Mouse (Mus musculus): ENCODE measurements at regions not wholly inside any gene's neighbourhood (a gene's known extent, or its start where the extent isn't known, plus 50 kb on each side); places are given as distances from the start of the nearest gene placed in this dataset.

- WGBS = 90% methylated on average over 3 of the region's 3 CpGs
- Histone ChIP-seq H3K36me3 (ENCODE audit: control insufficient read depth, insufficient read depth, low read length) (no peaks in the 10 kb centered on the region), H3K4me2 (ENCODE audit: low read length) (no peak overlapping the region), H3K27ac (ENCODE audit: low read depth, low read length) (no peak overlapping the region), H3K9me3 (ENCODE audit: control insufficient read depth, low read length) (no peaks in the 10 kb centered on the region), H3K4me1 (ENCODE audit: control insufficient read depth, insufficient read depth, low read depth, low read length) (peaks cover 17% of the 10 kb centered on the region), H3K27me3 (replicated peaks; ENCODE audit: control insufficient read depth, insufficient read depth, low read length) (no peaks in the 10 kb centered on the region), H3K4me3 (ENCODE audit: low read length) (no peak overlapping the region), H3K9ac (ENCODE audit: low read depth, low read length) (no peak overlapping the region)
- no peak for ATAC-seq
Observed at GRCm38 (mm10) chr3:130965275-130965674, 145.0 kb upstream of the Lef1 start.

- H3K4me3 ChIP-seq (ENCODE audit: low read length) = no peak overlapping the region; the same call in 1 of the 2 replicates
- 80% methylated on average over 6 of the region's 6 CpGs for WGBS
- no peak for ATAC-seq
- H3K9ac ChIP-seq (ENCODE audit: low read depth, low read length) = no peak overlapping the region
- H3K9me3 ChIP-seq (ENCODE audit: control insufficient read depth, low read length) = no peaks in the 10 kb centered on the region
- no peak overlapping the region; the same call in 1 of the 2 replicates for H3K27ac ChIP-seq (ENCODE audit: low read depth, low read length)
- H3K27me3 ChIP-seq (replicated peaks; ENCODE audit: control insufficient read depth, insufficient read depth, low read length) = no peaks in the 10 kb centered on the region
- H3K4me1 ChIP-seq (ENCODE audit: control insufficient read depth, insufficient read depth, low read depth, low read length) = peaks cover 17% of the 10 kb centered on the region
- H3K4me2 ChIP-seq (ENCODE audit: low read length) = peak overlapping the region; percentile 55
- H3K36me3 ChIP-seq (ENCODE audit: control insufficient read depth, insufficient read depth, low read length) = no peaks in the 10 kb centered on the region
Observed at GRCm38 (mm10) chr3:130964088-130964487, 146.2 kb upstream of the Lef1 start.

DNA sequence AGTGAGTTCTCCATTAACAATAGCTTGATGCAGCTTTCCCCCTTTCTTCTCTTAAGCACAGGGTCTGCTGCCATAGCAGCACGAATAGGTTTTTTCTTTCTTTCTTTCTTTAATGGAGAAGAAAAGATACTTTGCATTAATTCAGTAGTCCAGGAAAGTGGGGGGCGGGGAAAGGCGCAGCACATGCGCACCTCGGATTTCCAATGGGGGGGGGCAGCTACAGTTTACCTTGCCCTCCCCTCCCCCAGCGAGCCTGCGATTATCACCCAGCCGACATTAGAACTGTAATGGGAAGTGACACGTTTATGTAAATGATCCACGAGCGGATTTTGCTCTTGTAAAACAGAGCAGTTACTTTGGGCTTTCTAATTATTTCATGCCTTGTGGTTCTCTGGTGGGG, 146.6 kb upstream of the Lef1 start:
- Histone ChIP-seq H3K9ac (ENCODE audit: low read depth, low read length) (no peak overlapping the region), H3K9me3 (ENCODE audit: control insufficient read depth, low read length) (no peaks in the 10 kb centered on the region), H3K36me3 (ENCODE audit: control insufficient read depth, insufficient read depth, low read length) (no peaks in the 10 kb centered on the region), H3K4me1 (ENCODE audit: control insufficient read depth, insufficient read depth, low read depth, low read length) (peaks cover 17% of the 10 kb centered on the region), H3K4me2 (ENCODE audit: low read length) (peak overlapping the region; percentile 55), H3K27me3 (replicated peaks; ENCODE audit: control insufficient read depth, insufficient read depth, low read length) (no peaks in the 10 kb centered on the region), H3K4me3 (ENCODE audit: low read length) (peak overlapping the region; percentile 28), H3K27ac (ENCODE audit: low read depth, low read length) (peak overlapping the region; percentile 66)
- WGBS = 15% methylated on average over 11 of the region's 11 CpGs
- peak; percentile 62 for ATAC-seq

DNA sequence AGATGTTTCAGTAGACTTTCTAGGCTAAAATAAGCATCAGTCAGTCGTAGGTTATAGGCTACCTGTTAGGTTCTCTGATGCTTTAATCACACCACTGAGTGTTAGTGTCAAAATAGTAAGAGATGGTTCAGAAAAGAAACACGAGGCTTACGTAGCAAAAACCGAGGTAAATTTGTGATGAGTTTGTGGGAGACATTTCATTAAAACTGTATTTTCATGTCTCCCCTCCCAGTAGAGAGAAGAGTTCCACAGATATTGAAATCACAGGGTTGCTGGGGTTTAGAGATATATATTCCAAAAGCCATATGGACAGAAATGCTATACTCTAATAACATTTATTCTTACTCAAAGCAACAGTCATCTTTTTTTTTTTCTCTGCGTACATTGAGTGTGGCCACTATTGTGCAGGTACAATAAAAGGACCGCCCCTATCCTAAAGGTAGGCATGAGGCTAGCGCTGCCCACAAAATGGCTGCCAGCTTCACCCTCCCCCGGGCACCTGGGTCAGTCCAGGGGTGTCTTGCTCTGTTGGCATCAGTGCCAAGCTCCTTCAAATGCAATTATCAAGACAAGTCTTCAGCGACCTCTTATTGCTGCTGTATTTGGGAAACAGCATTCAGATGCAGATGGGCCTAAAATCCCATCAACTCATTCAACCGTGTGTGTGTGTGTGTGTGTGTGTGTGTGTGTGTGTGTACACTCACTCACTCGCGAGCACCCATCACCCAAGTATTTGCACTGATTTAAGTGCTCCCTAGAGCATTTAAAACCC, 147.4 kb upstream of the Lef1 start:
- H3K27me3 ChIP-seq (replicated peaks; ENCODE audit: control insufficient read depth, insufficient read depth, low read length) = no peaks in the 10 kb centered on the region
- 40% methylated on average over 12 of the region's 12 CpGs for WGBS
- peak overlapping the region; percentile 28 for H3K4me3 ChIP-seq (ENCODE audit: low read length)
- no peak overlapping the region for H3K9ac ChIP-seq (ENCODE audit: low read depth, low read length)
- peak overlapping the region; percentile 55 for H3K4me2 ChIP-seq (ENCODE audit: low read length)
- H3K9me3 ChIP-seq (ENCODE audit: control insufficient read depth, low read length) = no peaks in the 10 kb centered on the region
- peaks cover 17% of the 10 kb centered on the region for H3K4me1 ChIP-seq (ENCODE audit: control insufficient read depth, insufficient read depth, low read depth, low read length)
- no peaks in the 10 kb centered on the region for H3K36me3 ChIP-seq (ENCODE audit: control insufficient read depth, insufficient read depth, low read length)
- H3K27ac ChIP-seq (ENCODE audit: low read depth, low read length) = peak overlapping the region; percentile 66
- peak; percentile 60 for ATAC-seq

DNA sequence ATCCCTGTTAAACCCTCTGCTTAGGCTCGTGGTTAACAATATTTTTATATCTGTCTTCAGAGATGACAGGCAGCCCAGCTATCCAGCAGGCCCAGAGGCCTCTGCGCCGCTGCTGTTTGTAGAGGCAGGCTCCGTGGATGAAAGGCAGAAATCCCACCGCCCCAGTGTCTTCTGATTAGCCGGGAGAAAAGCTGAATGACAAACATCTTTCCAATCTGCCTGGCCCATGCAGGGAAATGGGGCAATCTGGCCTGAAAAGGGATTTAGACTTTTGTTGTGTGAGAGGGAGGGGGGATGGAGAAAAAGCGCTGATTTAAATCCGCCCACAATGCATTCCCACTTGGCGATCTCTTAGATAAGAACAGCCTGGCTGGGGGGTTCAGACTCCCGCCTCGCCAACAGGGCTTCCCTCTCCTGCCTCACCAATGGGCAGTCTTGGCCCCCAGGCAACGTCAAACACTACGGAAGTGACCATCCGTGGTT, 148.1 kb upstream of the Lef1 start:
- WGBS = 15% methylated on average over 14 of the region's 14 CpGs
- no peaks in the 10 kb centered on the region for H3K27me3 ChIP-seq (replicated peaks; ENCODE audit: control insufficient read depth, insufficient read depth, low read length)
- H3K4me3 ChIP-seq (ENCODE audit: low read length) = no peak overlapping the region
- H3K9me3 ChIP-seq (ENCODE audit: control insufficient read depth, low read length) = no peaks in the 10 kb centered on the region
- peaks cover 17% of the 10 kb centered on the region for H3K4me1 ChIP-seq (ENCODE audit: control insufficient read depth, insufficient read depth, low read depth, low read length)
- H3K4me2 ChIP-seq (ENCODE audit: low read length) = peak overlapping the region; percentile 2; the same call in 1 of the 2 replicates
- H3K36me3 ChIP-seq (ENCODE audit: control insufficient read depth, insufficient read depth, low read length) = no peaks in the 10 kb centered on the region
- peak; percentile 35 for ATAC-seq
- H3K27ac ChIP-seq (ENCODE audit: low read depth, low read length) = peak overlapping the region; percentile 42; the same call in 1 of the 2 replicates
- peak overlapping the region; percentile 3; the same call in 1 of the 2 replicates for H3K9ac ChIP-seq (ENCODE audit: low read depth, low read length)

GRCm38 (mm10) chr3:130961704-130962103, 148.6 kb upstream of the Lef1 start:
- WGBS = 38% methylated on average over 6 of the region's 6 CpGs
- Histone ChIP-seq H3K36me3 (ENCODE audit: control insufficient read depth, insufficient read depth, low read length) (no peaks in the 10 kb centered on the region), H3K4me1 (ENCODE audit: control insufficient read depth, insufficient read depth, low read depth, low read length) (peaks cover 17% of the 10 kb centered on the region), H3K4me2 (ENCODE audit: low read length) (no peak overlapping the region), H3K27ac (ENCODE audit: low read depth, low read length) (no peak overlapping the region), H3K9me3 (ENCODE audit: control insufficient read depth, low read length) (no peaks in the 10 kb centered on the region), H3K27me3 (replicated peaks; ENCODE audit: control insufficient read depth, insufficient read depth, low read length) (no peaks in the 10 kb centered on the region), H3K9ac (ENCODE audit: low read depth, low read length) (no peak overlapping the region), H3K4me3 (ENCODE audit: low read length) (no peak overlapping the region)
- peak; percentile 24; the same call in 1 of the 2 replicates for ATAC-seq

DNA sequence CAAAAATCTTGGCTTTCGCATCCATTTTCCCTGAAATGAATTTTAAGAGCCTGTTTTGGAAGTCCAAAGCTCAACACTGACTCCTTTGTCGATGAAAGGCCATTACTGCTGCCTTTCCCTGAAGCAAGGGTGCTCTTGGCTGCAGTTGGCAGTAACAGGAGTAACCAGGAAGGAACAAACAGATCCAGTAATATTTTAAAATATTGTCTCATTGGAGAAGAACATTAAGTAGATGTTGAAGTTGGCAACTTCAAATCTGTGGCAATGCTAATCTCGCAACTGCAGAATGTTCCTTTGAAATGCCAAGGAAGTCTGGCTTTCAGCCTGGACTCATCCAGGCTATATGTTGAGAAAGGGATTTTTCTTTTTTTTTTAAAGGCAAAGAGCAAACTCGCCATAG, 154.3 kb upstream of the Lef1 start:
- no peak overlapping the region for H3K27ac ChIP-seq (ENCODE audit: low read depth, low read length)
- H3K4me2 ChIP-seq (ENCODE audit: low read length) = no peak overlapping the region
- 75% methylated on average over 4 of the region's 4 CpGs for WGBS
- ATAC-seq = no peak
- H3K9ac ChIP-seq (ENCODE audit: low read depth, low read length) = no peak overlapping the region
- no peaks in the 10 kb centered on the region for H3K27me3 ChIP-seq (replicated peaks; ENCODE audit: control insufficient read depth, insufficient read depth, low read length)
- H3K9me3 ChIP-seq (ENCODE audit: control insufficient read depth, low read length) = peaks cover 2% of the 10 kb centered on the region; the same call in 1 of the 2 replicates
- no peak overlapping the region for H3K4me3 ChIP-seq (ENCODE audit: low read length)
- no peaks in the 10 kb centered on the region for H3K36me3 ChIP-seq (ENCODE audit: control insufficient read depth, insufficient read depth, low read length)
- H3K4me1 ChIP-seq (ENCODE audit: control insufficient read depth, insufficient read depth, low read depth, low read length) = no peaks in the 10 kb centered on the region

GRCm38 (mm10) chr3:130951381-130951780, 158.9 kb upstream of the Lef1 start:
- no peaks in the 10 kb centered on the region for H3K36me3 ChIP-seq (ENCODE audit: control insufficient read depth, insufficient read depth, low read length)
- no peak overlapping the region for H3K9ac ChIP-seq (ENCODE audit: low read depth, low read length)
- H3K4me3 ChIP-seq (ENCODE audit: low read length) = no peak overlapping the region
- H3K9me3 ChIP-seq (ENCODE audit: control insufficient read depth, low read length) = peaks cover 2% of the 10 kb centered on the region; the same call in 1 of the 2 replicates
- H3K4me2 ChIP-seq (ENCODE audit: low read length) = no peak overlapping the region
- 66% methylated on average over 2 of the region's 2 CpGs for WGBS
- no peak for ATAC-seq
- H3K27me3 ChIP-seq (replicated peaks; ENCODE audit: control insufficient read depth, insufficient read depth, low read length) = no peaks in the 10 kb centered on the region
- H3K27ac ChIP-seq (ENCODE audit: low read depth, low read length) = no peak overlapping the region
- H3K4me1 ChIP-seq (ENCODE audit: control insufficient read depth, insufficient read depth, low read depth, low read length) = peaks cover 9% of the 10 kb centered on the region; the same call in 1 of the 2 replicates

DNA sequence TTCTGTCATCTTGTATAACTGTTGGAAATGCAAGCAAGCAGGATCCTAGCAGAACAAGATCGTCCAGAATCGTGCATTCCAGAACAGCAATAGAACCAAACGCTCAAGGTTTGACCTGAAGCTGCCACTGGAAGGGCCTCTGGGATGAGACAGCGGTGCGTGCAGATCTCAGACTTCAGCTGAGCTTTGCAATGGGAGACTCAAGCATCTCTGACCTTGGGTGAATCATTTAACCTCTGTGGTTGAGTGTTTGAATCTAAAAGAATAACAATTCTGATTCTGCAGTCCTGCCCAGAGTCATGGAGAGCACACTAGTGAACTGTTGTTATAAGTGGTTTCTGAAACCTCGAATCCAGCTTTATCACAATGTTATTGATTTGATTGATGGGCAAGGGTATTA, 159.4 kb upstream of the Lef1 start:
- 86% methylated on average over 6 of the region's 6 CpGs for WGBS
- Histone ChIP-seq H3K4me2 (ENCODE audit: low read length) (no peak overlapping the region), H3K9ac (ENCODE audit: low read depth, low read length) (no peak overlapping the region), H3K36me3 (ENCODE audit: control insufficient read depth, insufficient read depth, low read length) (no peaks in the 10 kb centered on the region), H3K4me3 (ENCODE audit: low read length) (no peak overlapping the region), H3K4me1 (ENCODE audit: control insufficient read depth, insufficient read depth, low read depth, low read length) (peaks cover 14% of the 10 kb centered on the region), H3K27ac (ENCODE audit: low read depth, low read length) (no peak overlapping the region), H3K9me3 (ENCODE audit: control insufficient read depth, low read length) (peaks cover 2% of the 10 kb centered on the region; the same call in 1 of the 2 replicates), H3K27me3 (replicated peaks; ENCODE audit: control insufficient read depth, insufficient read depth, low read length) (no peaks in the 10 kb centered on the region)
- no peak for ATAC-seq
